Mouse (Mus musculus) left cerebral cortex, postnatal 10 days (tissue): ENCODE data around the gene Prdm8. TPM values are rescaled to one million over a fixed set of nuclear protein-coding genes. Genes with fewer than 3 reads are reported as not detected.

Source experiments
- DNase-seq, 2 experiments: peaks; one replicate each; pipeline ENCODE4 v3.0.0; 2021 to 2022; ENCODE audit warnings: low spot score in 2 of 2, mixed read lengths in 1 of 2; ENCODE audit errors: extremely low spot score in 1 of 2
- intact Hi-C: fragments of 180-260 bp; cut with DNase I; formaldehyde crosslinking; loops from one replicate; pipeline ENCODE4 v1.15.1; 2025
- total RNA-seq, 2 experiments: library from RNA; stranded (reverse); gene quantifications; 2 replicates each; pipeline ENCODE4 v1.2.3; 2021

Prdm8 gene
- 10 to 100 TPM; 44.9 to 53.3 TPM for total RNA-seq

DNA sequence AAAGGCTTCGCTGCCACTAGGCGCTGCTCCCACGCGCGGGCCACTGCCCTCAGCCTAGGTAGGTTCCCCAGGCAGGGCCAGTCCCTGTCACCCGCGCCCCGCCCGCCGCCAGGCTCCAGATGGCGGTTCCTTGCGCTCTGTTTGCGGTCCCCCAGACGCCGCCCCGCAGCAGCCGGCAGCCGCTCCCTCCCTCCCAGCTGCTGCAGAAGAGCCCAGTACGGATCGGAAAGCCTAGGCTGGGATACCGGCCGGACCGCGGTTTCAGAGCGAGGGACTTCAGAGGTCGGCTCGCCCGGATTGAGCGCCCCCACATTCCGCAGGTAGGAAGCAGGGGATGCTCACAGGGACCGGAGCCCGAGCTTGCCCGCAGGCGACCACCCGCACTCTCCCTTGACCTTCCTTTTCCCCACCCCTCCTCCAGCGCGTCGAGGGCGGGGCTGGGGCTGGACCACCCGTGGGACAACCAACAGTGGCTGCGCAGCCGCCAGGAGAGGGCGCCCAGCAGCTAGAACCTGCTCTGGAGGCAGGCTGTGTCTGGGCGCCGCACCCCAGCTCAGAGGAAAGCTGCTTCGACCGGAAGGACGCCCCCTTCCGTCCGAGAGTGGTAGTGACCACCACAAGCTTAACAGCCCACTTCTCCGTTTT lies at the start of gene Prdm8:
Gene Prdm8, plus strand, starts transcription at position 19 of the 645 bp plus-strand sequence.
- DNase-seq = peak; percentile 77 to 92

DNA sequence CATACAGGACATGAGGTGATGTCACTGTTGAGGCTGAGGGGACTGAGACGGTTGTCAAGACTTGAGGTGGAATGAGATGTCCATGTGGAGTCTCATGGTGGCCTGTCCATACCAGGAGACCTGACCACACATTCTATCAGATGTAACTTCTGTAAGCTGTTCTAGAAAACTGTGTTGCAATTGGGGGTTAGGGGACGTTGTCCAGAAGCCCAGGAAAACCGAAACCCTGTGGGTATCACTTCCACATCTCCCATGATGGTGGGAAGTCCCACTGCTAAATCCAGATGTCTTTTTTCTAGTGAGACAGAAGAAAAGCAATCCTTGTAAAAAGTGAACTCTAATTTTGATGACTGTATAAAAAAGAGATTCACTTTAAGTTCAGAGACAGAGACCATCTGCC lies 39.9 kb upstream of the Prdm8 start:
- intact Hi-C loops = no loop called here

More for the DNA sequence above, at the start of gene Prdm8:
- intact Hi-C loops = loop anchor here (5.0 kb wide), 1 partner anchor 135 kb away; the partner anchor contains the start of gene Antxr2

DNA sequence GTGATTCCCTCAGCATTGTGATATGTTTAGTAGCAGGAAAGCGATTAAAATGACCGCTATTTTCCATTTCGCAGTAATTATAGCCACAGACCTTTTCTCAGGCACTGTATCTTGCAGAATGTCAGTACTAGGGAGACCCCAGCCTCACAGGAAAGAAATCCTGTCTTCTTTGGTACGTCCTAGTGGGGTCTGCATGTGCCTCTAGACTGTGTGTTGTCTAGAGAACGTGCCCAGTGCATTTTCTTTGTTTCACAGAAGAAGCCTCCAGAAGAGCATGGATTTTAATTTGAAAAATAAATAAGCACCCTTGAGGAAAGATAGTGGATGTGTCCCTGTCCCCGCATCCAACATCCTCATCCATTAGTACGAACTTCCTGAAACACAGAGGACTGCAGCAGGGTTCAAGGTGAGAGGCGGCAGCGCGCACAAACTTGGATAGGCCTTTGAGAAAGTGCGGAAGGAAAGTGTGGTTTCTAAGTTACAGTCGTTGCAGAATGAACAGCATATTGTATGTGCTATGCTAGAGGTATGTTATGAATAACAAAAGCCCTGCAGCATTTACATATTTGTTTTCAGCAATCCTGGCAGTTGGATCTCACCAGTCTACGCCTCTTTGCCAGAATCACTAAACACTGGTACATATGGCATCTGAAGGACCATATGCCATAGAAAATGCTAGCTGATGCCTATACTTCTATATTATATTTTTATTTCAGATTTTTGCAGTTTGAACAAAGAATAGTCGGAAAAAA lies 28.3 kb upstream of the Prdm8 start:
- intact Hi-C loops = no loop called here
- peak in 1 of 2 experiments; percentile 4 for DNase-seq

More for the DNA sequence above, 39.9 kb upstream of the Prdm8 start:
- no peak for DNase-seq

DNA sequence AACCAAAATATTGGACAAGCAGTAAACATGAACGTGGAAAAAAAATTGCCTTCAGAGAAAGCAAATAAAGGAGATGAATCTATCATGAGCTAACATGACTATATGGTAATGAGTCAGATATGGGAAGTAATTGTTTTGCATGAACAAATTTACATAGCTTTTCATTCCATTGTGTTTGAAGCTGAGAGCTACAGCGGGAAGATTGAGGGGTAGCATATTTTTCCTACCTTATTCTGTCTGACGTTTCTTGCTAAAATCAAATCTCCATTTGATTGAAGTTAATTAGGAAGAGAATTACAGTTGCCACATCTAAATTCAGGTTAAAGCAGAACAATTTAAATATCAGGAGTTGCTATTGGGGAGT lies 27.7 kb upstream of the Prdm8 start:
- intact Hi-C loops = no loop called here
- DNase-seq = no peak

GRCm38 (mm10) chr5:98146895-98147294 lies 20.1 kb upstream of the Prdm8 start:
- intact Hi-C loops = no loop called here

DNA sequence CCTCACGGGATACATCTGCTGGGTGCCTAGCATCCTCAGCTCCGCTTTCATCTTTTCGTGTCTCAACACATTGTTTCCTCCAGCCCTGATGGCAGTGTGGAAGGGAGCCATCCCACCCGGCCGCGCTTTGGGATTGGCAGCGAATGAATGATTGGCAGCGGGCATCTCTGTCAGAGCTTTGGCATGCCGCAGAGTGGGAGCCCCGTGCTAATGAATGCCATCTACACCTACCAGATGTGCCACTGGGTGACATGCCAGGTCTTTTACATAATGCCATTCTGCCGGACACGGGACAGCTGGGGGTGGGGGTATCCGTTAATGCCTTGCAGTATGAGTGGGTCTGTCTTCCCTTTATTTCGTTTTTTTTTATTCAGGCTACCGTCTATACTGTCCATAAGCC lies 882 bp upstream of the Prdm8 start:
- intact Hi-C loops = loop anchor here (5.0 kb wide), 1 partner anchor 134 kb away; the partner anchor contains the start of gene Antxr2
- DNase-seq = peak in 1 of 2 experiments; percentile 23

More at GRCm38 (mm10) chr5:98146895-98147294, 20.1 kb upstream of the Prdm8 start:
- no peak for DNase-seq

DNA sequence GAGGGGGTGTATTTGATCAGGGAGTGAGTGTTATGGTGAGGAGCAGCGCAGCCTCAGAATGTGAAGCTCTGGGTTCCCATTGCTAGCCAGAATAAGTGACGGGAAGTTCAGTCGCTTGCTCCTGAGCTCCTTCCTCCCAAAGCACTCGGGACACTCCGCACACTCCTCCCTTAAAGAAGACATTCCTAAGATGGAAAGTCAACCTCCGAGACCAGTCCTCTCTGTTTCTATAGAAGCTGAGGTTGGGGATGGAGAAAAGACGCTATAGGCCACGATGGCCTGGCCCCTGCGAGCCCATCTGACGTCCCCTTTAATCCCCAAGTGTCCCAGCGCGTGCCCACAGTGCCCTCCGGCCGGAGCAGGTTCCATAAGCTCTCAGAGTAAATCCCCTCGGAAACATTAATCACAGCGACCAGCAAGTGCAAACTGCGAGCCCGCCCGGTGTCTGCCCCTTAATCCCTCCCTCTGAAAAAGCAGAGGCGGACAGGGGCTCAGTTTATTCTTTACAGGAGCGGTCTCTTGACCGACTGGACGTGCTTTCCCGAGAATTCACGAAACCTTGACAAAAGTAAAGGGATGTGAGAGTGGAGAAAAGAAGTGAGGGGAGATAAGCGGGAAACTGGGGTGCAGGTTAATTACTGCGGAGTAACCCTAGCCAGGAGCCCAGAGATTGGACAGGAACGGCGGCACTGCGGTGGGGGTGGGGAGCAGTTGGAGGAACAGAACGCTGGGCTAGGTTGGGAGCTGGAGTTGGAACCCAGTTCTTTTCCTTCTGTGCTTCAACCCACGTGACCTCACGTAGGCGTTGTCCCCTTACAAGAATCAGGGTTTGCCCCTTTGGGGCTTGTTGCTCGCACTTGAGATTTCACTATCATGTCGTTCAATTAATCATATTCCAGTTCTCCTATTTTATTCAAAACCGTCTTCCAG lies 1.6 kb downstream of the Prdm8 start:
- intact Hi-C loops = loop anchor here (5.0 kb wide), 1 partner anchor 136 kb away; the partner anchor contains the start of gene Antxr2
- peak in 1 of 2 experiments; percentile 48 for DNase-seq

DNA sequence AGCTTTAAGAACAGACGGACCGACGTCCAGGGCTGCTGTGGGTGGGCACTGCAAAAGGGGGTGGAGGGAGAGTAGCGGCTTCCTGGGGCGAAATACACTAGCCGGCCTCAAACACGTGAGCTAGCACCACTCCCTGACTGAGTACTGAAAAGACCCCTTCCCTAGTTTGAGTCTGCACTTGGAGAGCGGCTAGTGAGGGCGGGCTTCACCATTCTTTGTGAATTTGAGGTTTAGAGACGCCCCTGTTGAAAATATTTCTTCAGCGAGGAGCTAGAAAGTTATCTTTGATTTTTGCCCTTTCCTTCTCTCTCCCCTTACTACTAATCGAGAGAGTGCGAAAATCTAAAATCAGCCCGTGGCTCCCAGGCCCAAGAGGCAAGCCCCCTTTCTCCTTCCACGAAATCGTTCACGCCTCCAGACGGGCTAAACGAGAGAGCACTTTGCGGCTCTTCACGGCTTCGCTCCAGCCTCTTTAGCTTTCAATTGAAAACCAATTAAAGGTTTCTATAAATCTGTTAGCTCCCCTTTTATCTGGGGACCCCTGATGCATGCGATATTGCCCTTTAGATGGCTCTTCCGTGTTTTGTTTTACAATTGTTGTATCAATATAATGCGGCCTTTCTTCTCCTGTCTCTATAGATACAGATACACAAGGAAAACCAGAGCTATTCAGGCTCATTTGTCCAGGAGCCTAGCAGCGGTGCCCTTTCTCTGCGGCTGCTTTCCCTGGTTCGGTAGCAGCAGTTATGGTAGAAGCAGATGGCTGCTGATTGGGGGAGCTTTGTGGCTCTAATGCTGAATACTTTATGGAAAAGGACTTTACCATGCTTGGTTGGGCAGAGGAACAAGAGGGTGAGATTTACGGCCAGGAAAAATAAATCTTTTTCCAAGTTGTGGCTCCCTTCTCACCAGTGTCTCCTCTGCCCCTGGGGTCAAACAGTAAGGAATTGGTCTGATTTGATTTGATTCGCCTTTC lies 2.7 kb downstream of the Prdm8 start:
- intact Hi-C loops = loop anchor here (5.0 kb wide), 1 partner anchor 137 kb away; the partner anchor contains the start of gene Antxr2

GRCm38 (mm10) chr5:98171651-98172230 lies 4.7 kb downstream of the Prdm8 start:
- intact Hi-C loops = no loop called here
- DNase-seq = no peak

More for the DNA sequence above, 2.7 kb downstream of the Prdm8 start:
- no peak for DNase-seq

DNA sequence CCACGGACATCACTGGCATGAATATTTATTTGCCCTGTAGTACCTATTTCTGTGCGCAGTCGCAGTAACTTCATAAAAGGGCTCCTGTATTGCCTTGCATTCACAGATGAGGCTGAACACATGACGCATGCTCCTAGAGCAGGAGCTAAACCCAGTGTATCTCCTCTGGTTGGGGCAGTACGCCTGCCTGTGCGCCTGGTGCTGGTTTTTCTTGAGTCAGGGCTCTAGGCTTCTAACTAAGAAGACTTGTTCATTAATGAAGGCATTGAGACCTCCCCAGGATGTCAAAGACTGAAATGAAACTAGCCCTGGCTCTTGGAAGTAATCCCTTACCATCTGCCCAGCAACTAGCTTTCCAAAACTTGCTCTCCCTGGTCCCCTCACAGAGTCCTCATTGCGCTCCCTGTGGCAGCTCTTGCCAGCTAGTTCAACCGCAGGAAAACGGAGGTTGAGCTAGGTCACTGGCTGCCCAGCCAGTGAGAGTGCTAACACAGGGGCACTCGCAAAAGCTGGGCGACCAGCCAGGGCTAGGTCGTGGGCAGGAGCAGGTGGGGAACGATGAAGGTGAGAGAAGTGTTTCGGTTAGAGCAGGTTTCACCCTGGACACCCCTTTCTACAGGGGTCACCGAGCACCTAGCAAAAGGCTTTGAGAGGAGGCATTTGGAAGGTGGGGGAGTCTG lies 5.6 kb downstream of the Prdm8 start:
- DNase-seq = no peak
- intact Hi-C loops = no loop called here

DNA sequence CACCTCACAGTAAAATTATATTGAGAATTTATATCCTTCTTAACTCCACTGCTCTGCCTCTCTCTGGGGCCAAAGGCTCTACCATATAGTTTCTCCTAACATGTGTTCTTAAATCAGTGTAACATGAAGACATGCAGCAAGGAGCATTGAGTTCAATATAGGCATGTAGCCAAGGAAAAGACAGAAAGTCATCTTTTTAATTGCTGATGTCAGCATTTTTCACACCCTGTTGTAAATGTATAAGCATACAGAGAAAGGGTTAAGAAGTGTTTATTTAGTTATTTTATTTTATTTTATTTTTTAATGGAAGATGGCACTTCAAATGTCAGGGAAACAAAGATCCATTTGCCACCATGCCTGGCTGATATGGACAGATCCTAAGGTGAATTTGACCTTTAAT lies 6.7 kb downstream of the Prdm8 start:
- intact Hi-C loops = no loop called here
- no peak for DNase-seq

DNA sequence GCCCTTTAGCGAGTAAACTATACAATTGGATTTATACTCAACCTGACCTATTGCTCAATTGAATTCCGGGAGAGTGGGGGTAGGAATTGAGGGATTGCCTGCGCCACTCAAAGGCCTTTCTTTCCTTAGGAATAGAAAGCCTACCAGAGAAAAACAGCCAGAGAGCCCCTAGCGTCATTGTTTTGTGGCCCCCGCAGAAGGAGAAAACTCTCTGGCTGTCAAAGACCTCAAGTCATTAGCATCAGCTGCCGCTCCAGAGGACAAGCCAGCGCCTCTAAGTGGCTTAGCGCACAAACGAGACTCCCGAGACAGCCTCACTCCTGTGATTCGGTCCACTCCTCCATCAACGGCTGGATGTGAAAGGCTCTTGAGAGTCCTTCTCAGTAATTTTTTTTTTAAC lies 12.6 kb downstream of the Prdm8 start:
- DNase-seq = peak in 1 of 2 experiments; percentile 27
- intact Hi-C loops = loop anchor here (5.0 to 10.0 kb wide), 4 partner anchors 147 to 825 kb away; partner anchors contain the start of gene Antxr2

DNA sequence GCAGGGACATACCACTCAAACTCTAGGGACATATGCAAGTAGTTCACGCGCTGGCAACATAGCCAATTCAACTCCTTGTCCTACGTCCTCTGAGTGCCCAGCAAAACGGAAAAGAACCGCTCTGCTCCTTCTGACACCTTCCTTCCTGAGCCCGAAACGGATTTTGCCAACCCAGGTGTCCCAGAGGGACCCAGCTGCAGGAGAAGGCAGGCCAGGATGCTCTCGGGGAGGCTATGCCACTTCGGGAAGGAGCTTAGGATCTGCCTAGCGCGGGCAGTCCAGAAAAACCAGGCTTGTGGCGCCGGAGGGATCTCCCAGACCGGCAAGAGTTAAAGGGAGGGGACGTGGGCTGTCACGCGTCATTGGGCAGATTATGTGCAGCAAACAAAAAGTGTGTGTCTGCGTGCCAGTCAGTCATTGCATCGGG lies 13.5 kb downstream of the Prdm8 start:
- peak; percentile 62 to 64 for DNase-seq
- intact Hi-C loops = loop anchor here (5.0 to 10.0 kb wide), 4 partner anchors 148 to 826 kb away; partner anchors contain the start of gene Antxr2

GRCm38 (mm10) chr5:98180888-98181635 lies 14.1 kb downstream of the Prdm8 start:
- no peak for DNase-seq
- intact Hi-C loops = loop anchor here (5.0 to 10.0 kb wide), 4 partner anchors 149 to 826 kb away; partner anchors contain the start of gene Antxr2

GRCm38 (mm10) chr5:98181686-98182602 lies 14.9 kb downstream of the Prdm8 start:
- intact Hi-C loops = loop anchor here (5.0 to 10.0 kb wide), 4 partner anchors 150 to 827 kb away; partner anchors contain the start of gene Antxr2
- DNase-seq = no peak
